Mouse (Mus musculus): ENCODE results near the gene Ddx56. TPM values are rescaled to one million over a fixed set of nuclear protein-coding genes. Genes with fewer than 3 reads are reported as not detected.

Gene Ddx56
- 50.1 and 50.7 TPM in 2 replicates for total RNA-seq (2021)
- long read RNA-seq, experiment 1, transcript Ddx56-201 (14 exons, 1,956 nt), result major isoform, 97 of 120 reads
- long read RNA-seq, experiment 1, partial matches to known transcripts, result 3 of 120 reads
- long read RNA-seq, experiment 1, other reads (novel, unspliced or antisense), result 20 of 120 reads
- long read RNA-seq, experiment 2, transcript Ddx56-201 (14 exons, 1,956 nt), result major isoform, 77 of 107 reads
- long read RNA-seq, experiment 2, partial matches to known transcripts, result 11 of 107 reads
- long read RNA-seq, experiment 2, other reads (novel, unspliced or antisense), result 19 of 107 reads

GRCm38 (mm10) chr11:6267320-6268254 is at the start of gene Ddx56:
TSS of gene Ddx56 (minus strand) at chr11:6267772.
- DNase-seq, result peak; percentile 94

DNA sequence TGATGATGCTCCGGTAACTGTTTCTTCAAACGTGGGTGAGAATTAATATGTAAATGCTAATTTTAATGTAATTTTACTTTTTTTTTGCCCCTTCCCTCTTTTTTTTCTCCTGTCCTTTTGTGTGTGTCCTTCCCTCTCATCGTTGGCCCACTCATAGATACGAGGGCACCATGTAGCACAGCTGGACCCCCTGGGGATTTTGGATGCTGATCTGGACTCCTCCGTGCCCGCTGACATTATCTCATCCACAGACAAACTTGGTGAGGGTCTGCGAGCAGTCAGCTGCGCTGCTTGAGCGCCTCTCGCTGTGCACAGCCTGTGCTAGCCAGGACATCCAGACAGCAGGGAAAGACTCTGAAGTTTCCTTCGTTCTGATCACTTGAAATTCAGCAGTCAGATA is 49.2 kb upstream of the Ddx56 start:
- no peak for DNase-seq

DNA sequence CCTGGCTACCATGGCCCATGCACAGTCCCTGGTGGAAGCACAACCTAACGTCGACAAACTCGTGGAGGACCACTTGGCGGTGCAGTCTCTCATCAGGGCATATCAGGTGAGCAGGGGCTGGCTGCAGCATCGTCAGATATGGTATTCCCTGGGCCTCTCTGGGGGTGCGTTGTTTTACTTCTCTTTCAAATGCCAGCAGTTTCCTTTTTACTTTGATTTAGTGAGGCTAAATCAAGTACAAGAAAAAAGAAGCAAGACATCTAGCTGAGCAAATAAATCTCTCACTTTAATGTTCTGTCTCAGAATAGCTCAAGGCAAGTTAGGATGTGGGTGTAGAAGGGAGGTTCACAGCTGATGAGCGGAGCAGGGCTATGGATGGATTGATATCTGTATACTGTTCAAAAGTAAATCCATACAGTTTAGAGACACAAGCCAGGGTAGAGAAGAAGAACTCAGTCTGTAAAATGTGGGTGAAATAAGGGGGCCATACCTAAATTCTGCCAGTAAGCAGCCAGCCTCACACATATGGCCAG is 46.4 kb upstream of the Ddx56 start:
- DNase-seq, result peak; percentile 19

- DNase-seq, result no peak
These were observed 40.6 kb upstream of the Ddx56 start for GRCm38 (mm10) chr11:6308181-6308580.

- DNase-seq, result no peak
These were observed 38.4 kb upstream of the Ddx56 start for GRCm38 (mm10) chr11:6305943-6306430.

- no peak for DNase-seq
These were observed 35.2 kb upstream of the Ddx56 start for GRCm38 (mm10) chr11:6302793-6303192.

- DNase-seq, result no peak
These were observed 31.9 kb upstream of the Ddx56 start for GRCm38 (mm10) chr11:6299435-6299834.

GRCm38 (mm10) chr11:6296077-6296476 is 28.5 kb upstream of the Ddx56 start:
- DNase-seq, result no peak

DNA sequence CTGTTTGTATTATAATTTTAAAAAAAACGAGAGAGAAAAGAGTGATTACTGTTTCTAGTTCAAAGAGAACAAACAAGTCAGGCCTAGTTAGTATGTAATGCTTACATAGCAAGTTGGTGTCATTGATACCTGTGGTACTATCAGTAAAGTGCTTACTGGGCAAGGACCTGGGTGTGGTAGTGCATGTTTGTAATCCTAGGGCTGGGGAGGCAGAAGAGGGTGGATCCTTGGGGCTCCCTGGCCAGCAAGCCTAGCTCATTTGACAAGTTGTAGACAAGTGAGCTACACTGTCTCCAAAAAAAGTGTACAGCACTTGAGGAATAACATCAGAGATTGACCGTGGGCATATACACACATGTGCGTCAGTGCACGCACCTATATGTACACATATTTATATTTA is 27.1 kb upstream of the Ddx56 start:
- DNase-seq, result no peak

GRCm38 (mm10) chr11:6293601-6294000 is 26.0 kb upstream of the Ddx56 start:
- DNase-seq, result no peak

- no peak for DNase-seq
These were observed 25.4 kb upstream of the Ddx56 start for GRCm38 (mm10) chr11:6292988-6293349.

DNA sequence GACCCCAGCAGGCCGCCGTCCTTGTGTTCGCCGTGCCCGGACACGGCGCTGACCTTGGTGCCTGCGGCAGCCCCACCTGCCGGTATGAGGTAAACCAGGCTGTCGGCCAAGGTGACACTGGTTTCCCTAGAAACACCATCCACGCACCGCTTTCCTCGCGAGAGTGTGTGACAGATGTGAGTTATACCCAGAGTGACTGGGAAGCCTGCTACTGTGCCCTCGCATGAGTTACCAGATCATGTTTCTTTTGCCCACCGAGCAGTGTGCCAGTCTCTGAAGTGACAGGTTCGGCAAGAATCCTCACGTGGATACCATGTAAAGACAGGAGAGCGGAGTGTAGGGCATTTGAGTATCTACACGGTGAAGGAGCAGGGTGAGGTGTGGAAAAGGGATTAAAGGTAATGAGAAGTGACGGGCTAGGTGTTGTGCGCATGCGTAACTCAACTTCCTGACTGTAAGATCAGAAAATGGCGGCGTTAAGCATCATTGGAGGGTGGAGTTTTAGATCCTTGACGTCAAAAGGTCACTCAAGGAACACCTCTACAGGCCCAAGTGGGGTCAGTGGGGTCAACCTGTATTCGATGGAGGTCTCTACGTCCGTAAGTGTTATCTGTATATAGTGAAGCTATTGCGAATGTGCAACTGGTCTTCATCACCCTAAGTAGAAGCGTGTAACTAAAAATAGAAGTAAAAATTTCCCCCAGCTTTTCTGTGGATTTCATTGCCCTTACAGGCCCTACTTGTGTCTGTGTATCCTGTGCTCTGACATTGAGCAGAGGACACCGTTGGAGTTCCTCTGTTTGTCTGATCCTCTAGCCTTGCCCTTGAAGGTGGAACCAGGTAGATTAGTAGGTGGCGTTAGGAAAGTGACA is 24.8 kb upstream of the Ddx56 start:
- DNase-seq, result peak; percentile 78

- peak; percentile 100 for DNase-seq
These were observed 24.0 kb upstream of the Ddx56 start, which contains the start of gene Ogdh for GRCm38 (mm10) chr11:6291401-6292115. TSS of gene Ogdh (plus strand) at chr11:6291633.

GRCm38 (mm10) chr11:6290883-6291282 is 23.3 kb upstream of the Ddx56 start:
- no peak for DNase-seq

DNA sequence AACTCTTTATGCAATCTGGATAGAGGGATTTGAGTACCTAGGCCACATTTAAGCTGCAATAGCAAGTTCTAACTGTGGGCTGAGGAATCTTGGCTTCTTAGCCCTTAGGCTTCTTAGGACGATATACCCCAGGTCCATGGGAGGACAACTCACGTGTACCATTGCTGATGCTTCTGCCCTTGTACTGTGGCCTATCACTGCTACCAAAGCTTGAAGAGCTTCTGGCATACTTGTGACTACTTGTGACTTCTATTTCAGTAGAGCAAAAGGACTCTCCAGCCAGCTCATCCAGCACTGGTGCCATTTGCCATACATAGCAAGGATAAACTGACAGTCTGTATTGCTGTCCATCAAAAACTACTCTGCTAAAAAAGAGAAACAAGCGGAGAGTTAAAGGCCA is 22.6 kb upstream of the Ddx56 start:
- no peak for DNase-seq

DNA sequence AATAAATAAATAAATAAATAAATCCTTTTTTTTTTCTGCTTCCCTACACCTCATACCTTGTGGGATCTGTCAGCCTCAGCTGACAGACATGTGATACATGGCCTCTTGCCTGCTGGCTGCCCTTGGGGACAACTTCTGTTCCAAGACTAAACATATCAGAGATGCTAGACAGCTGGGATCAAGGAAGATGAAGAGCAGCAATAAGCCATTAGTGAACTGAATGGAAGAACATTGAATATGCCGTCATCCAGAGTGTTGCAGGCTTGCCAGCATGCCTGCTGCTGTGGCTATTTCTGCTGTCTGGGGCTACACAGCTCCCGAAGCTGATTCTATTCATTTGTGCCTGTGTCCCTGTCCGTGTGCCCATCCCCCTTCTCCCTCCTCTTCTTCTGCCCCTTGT is 15.4 kb upstream of the Ddx56 start:
- DNase-seq, result no peak

GRCm38 (mm10) chr11:6276466-6276865 is 8.9 kb upstream of the Ddx56 start:
- no peak for DNase-seq

DNA sequence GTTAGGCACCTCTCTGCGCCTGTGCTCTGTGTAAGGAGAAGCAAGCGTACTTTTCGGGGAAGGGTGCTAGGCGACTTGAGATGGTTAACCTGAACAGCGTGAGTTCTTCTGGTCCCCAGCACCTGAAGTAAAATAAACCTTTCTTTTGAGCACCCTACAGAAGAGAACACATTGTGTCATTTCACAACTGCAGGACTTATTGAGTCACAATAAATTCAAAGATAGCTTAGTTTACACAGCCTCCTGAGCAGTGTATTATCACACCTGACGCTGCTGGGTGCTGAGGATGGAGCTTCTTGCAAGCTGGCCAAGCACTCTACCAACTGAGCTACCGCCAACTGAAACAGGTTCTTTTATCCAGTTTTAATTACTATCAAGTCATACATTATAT is 7.5 kb upstream of the Ddx56 start:
- no peak for DNase-seq

DNA sequence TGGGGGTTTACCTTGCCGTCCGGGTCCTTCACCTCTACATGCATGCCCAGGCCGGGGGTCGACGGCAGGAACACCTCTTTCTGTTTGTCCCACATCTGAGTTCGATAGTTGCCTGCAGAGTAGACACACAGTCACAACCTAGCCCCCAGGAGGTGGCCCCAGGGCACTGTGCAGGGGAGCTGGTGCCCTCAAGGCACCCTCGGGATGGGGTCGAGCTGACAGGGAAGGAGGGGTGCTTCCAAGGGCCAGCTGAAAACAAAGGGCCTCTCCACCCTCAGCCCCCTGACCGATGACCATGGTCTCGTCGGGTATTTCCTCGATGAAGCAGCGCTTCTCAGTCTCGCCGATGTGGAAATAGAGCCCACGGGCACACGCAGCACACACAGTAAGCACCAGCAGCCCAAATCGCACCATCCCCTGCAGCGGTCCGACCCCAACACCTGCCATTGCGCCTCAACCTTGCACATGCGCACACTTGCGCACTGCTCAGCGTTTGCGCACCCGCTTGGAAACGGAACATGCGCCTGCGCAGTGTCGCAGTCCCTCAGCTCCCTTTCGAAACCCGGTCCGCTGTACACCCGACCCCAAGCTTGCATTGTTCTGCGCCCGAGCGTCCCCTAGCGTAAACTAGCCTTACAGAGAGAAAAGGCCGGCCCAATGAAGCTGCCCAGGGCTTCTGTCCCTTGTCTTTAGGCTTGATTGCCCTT is 7.0 kb upstream of the Ddx56 start, which contains the start of gene Tmed4:
Tmed4 (minus strand) TSS at position 484 of the 707 bp plus-strand sequence.
- peak; percentile 99 for DNase-seq

DNA sequence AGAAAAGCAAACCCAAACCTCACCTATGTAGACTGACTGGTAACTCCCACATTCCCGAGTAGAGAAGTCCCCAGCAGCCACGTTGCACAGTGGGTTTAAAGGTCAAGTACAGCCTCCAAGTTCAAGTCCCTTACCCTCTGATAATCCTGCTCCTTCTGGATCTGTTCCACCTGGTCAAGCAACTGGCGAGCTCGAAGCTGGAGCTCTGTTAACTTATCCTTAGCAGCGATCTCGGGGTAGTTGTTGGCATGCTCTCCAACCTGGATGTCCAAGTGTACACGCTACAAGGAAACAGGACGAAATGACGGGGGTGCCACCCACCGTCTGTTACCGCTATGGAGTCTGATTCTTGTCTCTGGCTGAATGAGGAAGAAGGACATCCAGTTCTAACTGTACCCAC is 6.0 kb upstream of the Ddx56 start:
- no peak for DNase-seq

DNA sequence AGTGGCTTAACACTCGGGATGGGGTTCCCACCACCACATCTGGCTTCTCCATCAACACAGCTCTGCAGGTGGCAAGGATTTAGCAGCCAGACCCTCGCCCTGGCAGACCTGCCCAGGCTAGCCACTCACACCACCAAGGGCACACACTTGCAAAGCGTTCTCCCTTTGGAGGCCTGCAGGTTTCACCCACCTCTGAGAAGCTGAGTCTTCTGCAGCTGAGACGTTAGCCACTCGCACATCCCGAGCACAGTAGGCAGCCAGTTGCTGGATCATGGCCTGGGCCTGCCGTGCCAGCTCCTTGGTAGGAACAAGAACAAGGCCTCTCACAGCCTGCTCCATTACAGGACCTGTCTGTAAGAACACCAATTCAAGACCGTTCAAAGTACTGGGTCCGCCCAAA is 951 bp downstream of the Ddx56 start:
- no peak for DNase-seq
